In genomic region chr10:45136806-45137205, GRCm38 (mm10) we compare ENCODE assay signal across 13 mouse cellular contexts. TPM values are rescaled to one million over a fixed set of nuclear protein-coding genes. Genes with fewer than 3 reads are reported as not detected.
DNase-seq lines count a peak whose midpoint lies in the region; ATAC-seq lines count a peak whose summit lies in the region.
"Had no signal": no experiment of that assay in that cellular context is flagged by ENCODE, and none has a peak within 500 bp of the region (broad histone marks: within the 10 kb centered on the region; RNA-seq: fewer than 3 reads in every experiment).

No protein-coding gene starts in this region.

- peak; percentile 83 for ATAC-seq in frontal cortex, adult (ENCODE audit: low TSS enrichment)

- no peak for DNase-seq in frontal cortex, postnatal 25 days (ENCODE audit: low spot score in 2 of 2)
- DNase-seq in left cerebral cortex, adult 18-20 months (ENCODE audit: low spot score in 2 of 2), result peak; percentile 39 to 40
- DNase-seq in left cerebral cortex, adult 11 months (ENCODE audit: low spot score), result no peak
- peak; percentile 23 to 43 for DNase-seq in left cerebral cortex, postnatal 14 days (ENCODE audit: low spot score in 2 of 2)
- no peak for DNase-seq in thymus, postnatal 14 days
- no peak for DNase-seq in kidney, adult 18-20 months
- no peak for DNase-seq in urinary bladder, adult 18-20 months (ENCODE audit: low spot score in 2 of 2)
- DNase-seq: adrenal gland, postnatal 14 days; cerebellum, adult 8-10 months; kidney, adult 9 months; lung, postnatal 36 days had no signal

- intact Hi-C loops in left cerebral cortex, postnatal 14 days (cut with DNase I), result no loop called here

RNA-seq across cellular contexts. Expression of gene Popdc3, which starts 41.1 kb away (rescaled TPM):
- total RNA-seq in left cerebral cortex, adult 18-20 months (2021), result 1 to 10 TPM in 1 of 2 experiments, under 1 TPM in 1; 0.89 to 1.2 TPM
- 1 to 10 TPM in 1 of 2 experiments, under 1 TPM in 1; 0.75 to 1.6 TPM for total RNA-seq in left cerebral cortex, postnatal 14 days (2021)
- total RNA-seq: neutrophil, adult 5-6 weeks had no signal

Comparison
In these comparisons a context has a peak if more than half of its experiments do, and no peak if none do; other contexts are left out.
1. DNase-seq: peak in left cerebral cortex, adult 18-20 months (2 of 2) and left cerebral cortex, postnatal 14 days (2 of 2); none in frontal cortex, postnatal 25 days (0 of 2), left cerebral cortex, adult 11 months (single experiment), thymus, postnatal 14 days (single experiment), kidney, adult 18-20 months (single experiment) and urinary bladder, adult 18-20 months (0 of 2).